Mouse (Mus musculus): Measurements from ENCODE around the gene Abhd16b.

Abhd16b gene

DNA sequence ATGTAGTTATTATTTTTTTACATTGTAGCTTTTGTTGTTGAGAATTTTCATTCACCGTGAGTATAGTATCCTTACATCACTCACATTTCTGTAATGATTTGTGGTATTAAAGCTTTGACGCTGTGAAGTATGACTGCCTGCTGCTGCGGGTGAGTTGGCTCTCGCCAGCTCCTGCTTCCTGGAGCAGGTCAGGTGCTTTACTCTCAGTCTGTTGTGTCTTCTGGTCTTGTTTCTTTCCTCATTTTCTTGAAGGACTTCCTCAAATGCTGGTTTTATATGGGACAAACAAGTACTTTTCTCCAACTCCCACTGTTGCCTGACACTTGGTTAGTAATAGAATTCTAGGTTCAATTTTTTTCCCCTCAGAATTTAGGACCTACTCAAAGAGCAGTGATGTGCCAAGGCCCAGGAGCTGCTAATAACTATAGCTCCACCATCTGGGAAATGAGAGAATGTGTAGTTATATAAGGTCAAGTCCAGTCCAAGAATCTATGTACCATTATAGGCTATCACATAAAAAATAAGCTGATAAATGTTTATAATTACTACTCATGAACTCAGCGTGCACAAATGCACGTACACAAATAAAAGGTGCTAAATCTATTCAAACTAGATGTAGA is 48.9 kb downstream of the Abhd16b start:
- no peak for DNase-seq (ENCODE audit: low read depth)
